Mouse (Mus musculus): Measurements from ENCODE around the gene Mrpl12. TPM values are rescaled to one million over a fixed set of nuclear protein-coding genes. Genes with fewer than 3 reads are reported as not detected.

The Mrpl12 gene
- polyA plus RNA-seq, 1 experiment: 119 TPM

DNA sequence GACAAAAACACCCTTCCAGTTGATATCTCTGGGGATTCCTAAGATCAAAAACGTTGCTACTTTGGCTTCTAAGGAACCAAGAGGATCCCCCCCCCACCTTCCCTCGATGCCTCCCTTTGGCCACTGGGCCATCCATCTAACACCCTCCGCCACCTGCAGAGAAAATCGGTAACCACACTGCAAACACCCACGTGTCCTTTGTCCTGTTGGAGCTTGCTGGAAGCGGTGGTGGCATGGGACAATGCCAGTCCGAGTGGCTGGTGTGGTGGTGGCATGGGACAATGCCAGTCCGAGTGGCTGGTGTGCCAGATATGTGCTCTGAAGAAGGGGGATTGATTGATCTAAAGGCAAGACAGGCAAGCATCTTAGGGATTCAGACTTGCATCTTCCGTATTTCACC, 47.2 kb downstream of the Mrpl12 start:
- DNase-seq: no peak
- WGBS: 21% methylated on average over 9 of the region's 9 CpGs
- Histone ChIP-seq H3K4me1 (ENCODE audit: control insufficient read depth, insufficient read depth, low read length) (peaks cover 6% of the 10 kb centered on the region), H3K4me3 (replicated peaks; ENCODE audit: insufficient read depth, low read depth, low read length) (no peak overlapping the region), H3K27me3 (ENCODE audit: control insufficient read depth, insufficient read depth, low read length) (peaks cover 4% of the 10 kb centered on the region; the same call in 1 of the 2 replicates), H3K27ac (ENCODE audit: insufficient read depth, low read length) (no peak overlapping the region)
- no peak for TF ChIP-seq CTCF (IDR thresholded peaks at IDR 0.05; ENCODE audit: borderline replicate concordance, insufficient read depth, low read depth, low read length)
- no peak for TF ChIP-seq POLR2A (IDR thresholded peaks at IDR 0.05; ENCODE audit: borderline replicate concordance, insufficient read depth, low read length)

DNA sequence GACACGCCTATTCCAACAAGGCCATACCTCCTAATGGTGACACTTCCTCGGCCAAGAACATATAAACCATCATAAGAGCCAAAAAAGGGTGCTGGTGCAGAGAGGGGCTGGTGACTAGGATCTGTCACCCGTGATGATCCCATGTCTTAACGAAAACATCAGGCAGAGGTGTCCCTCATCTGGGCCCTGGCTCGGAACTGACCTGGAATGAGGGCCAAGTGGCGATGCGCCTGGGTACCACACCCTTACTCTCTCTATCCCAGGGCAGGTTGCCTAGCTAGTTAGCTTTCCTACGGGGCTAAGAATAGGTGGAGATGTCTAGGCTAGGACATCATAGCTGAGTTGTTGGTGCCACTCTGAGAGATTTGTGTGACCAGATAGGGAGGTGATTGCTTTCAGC, 49.7 kb downstream of the Mrpl12 start:
- DNase-seq: no peak
- no peak overlapping the region for H3K27ac ChIP-seq (ENCODE audit: insufficient read depth, low read length)
- no peak overlapping the region for H3K4me3 ChIP-seq (replicated peaks; ENCODE audit: insufficient read depth, low read depth, low read length)
- TF ChIP-seq CTCF (IDR thresholded peaks at IDR 0.05; ENCODE audit: borderline replicate concordance, insufficient read depth, low read depth, low read length): no peak
- TF ChIP-seq POLR2A (IDR thresholded peaks at IDR 0.05; ENCODE audit: borderline replicate concordance, insufficient read depth, low read length): no peak
- 92% methylated on average over 8 of the region's 8 CpGs for WGBS
- peaks cover 4% of the 10 kb centered on the region; the same call in 1 of the 2 replicates for H3K27me3 ChIP-seq (ENCODE audit: control insufficient read depth, insufficient read depth, low read length)
- peaks cover 19% of the 10 kb centered on the region for H3K4me1 ChIP-seq (ENCODE audit: control insufficient read depth, insufficient read depth, low read length)

DNA sequence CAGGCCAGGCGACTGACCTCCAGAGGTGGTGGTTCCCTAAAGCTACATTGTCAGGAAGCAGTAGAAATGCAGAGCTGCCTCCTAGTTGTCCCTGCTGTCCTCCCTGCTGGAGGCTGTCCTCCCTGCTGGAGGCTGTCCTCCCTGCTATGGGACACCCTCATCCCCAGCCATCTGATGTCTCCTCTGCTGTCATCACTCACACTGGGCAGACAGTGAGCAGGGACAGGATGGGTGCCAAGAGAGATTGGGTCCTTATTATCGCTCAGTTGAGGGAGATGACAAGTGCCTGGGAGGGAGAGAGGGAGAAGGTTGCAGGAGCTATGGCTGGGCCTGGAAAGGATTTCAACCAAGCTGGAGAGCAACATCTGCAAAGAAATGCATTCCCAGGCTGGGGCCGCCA, 50.7 kb downstream of the Mrpl12 start:
- TF ChIP-seq POLR2A (IDR thresholded peaks at IDR 0.05; ENCODE audit: borderline replicate concordance, insufficient read depth, low read length): no peak
- no peak for TF ChIP-seq CTCF (IDR thresholded peaks at IDR 0.05; ENCODE audit: borderline replicate concordance, insufficient read depth, low read depth, low read length)
- Histone ChIP-seq H3K4me1 (ENCODE audit: control insufficient read depth, insufficient read depth, low read length) (peaks cover 29% of the 10 kb centered on the region), H3K4me3 (replicated peaks; ENCODE audit: insufficient read depth, low read depth, low read length) (no peak overlapping the region), H3K27me3 (ENCODE audit: control insufficient read depth, insufficient read depth, low read length) (peaks cover 4% of the 10 kb centered on the region; the same call in 1 of the 2 replicates), H3K27ac (ENCODE audit: insufficient read depth, low read length) (no peak overlapping the region)
- 79% methylated on average over 3 of the region's 3 CpGs for WGBS
- DNase-seq: no peak

DNA sequence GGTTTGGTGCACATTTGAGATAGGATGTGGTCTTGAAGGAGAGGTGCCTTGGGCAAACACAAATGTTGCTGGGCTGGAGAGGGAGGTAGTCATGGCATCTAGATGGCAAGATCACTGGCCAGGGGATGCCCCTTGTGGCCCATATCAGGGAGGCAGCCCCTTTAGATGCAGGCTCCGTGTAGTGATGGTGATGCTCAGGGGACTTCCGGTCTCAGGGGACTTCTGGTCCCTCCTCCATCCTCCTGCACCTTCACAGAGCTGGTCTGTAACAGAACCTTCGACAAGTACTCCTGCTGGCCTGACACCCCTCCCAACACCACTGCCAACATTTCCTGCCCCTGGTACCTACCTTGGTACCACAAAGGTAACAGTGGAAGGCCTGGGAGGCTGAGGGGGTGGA, 51.4 kb downstream of the Mrpl12 start:
- no peak overlapping the region for H3K4me3 ChIP-seq (replicated peaks; ENCODE audit: insufficient read depth, low read depth, low read length)
- H3K27me3 ChIP-seq (ENCODE audit: control insufficient read depth, insufficient read depth, low read length): no peaks in the 10 kb centered on the region; the same call in 1 of the 2 replicates
- no peak for TF ChIP-seq POLR2A (IDR thresholded peaks at IDR 0.05; ENCODE audit: borderline replicate concordance, insufficient read depth, low read length)
- H3K4me1 ChIP-seq (ENCODE audit: control insufficient read depth, insufficient read depth, low read length): peaks cover 30% of the 10 kb centered on the region
- no peak for DNase-seq
- 83% methylated on average over 3 of the region's 3 CpGs for WGBS
- H3K27ac ChIP-seq (ENCODE audit: insufficient read depth, low read length): no peak overlapping the region

DNA sequence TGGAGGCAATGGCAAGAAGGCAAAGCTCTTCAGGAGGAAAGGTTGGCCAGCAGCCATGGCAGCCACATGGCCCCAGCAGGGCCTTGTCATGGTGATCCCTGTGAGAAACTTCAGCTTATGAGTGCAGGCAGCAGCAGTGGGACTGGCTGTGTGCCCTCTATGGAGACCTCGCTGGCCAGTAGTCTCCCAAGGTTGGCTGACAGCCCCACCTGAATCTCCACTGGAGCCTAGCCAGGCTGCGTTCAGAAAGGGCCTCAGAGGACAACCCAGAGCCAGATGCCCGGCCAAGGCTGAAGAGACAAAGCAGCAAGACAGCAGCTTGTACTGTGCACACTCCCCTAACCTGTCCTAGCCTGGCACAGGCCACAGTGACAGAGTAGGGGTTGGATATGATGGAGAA, 54.1 kb downstream of the Mrpl12 start:
- peak; percentile 86 to 90 for DNase-seq
- Histone ChIP-seq H3K27me3 (ENCODE audit: control insufficient read depth, insufficient read depth, low read length) (no peaks in the 10 kb centered on the region), H3K4me3 (replicated peaks; ENCODE audit: insufficient read depth, low read depth, low read length) (no peak overlapping the region), H3K4me1 (ENCODE audit: control insufficient read depth, insufficient read depth, low read length) (peaks cover 26% of the 10 kb centered on the region), H3K27ac (ENCODE audit: insufficient read depth, low read length) (no peak overlapping the region)
- 5% methylated on average over 3 of the region's 3 CpGs for WGBS
- TF ChIP-seq POLR2A (IDR thresholded peaks at IDR 0.05; ENCODE audit: borderline replicate concordance, insufficient read depth, low read length) (no peak), CTCF (IDR thresholded peaks at IDR 0.05; ENCODE audit: borderline replicate concordance, insufficient read depth, low read depth, low read length) (no peak)

Other genes with a start within 250 kb of the Mrpl12 start
- gene Actg1, start 136.1 kb upstream of the Mrpl12 start, polyA plus RNA-seq (2012; rRNA removed): 834 and 845 TPM in 2 replicates
- 0.29 TPM in 1 of 2 replicates, not detected in the other for gene Fscn2, start 123.1 kb upstream of the Mrpl12 start, polyA plus RNA-seq (2012; rRNA removed)
- 34.4 and 34.8 TPM in 2 replicates for gene Faap100, start 105.8 kb upstream of the Mrpl12 start, polyA plus RNA-seq (2012; rRNA removed)
- 54.2 and 56.3 TPM in 2 replicates for gene Nploc4, start 46.9 kb upstream of the Mrpl12 start, polyA plus RNA-seq (2012; rRNA removed)
- 0.05 and 0.06 TPM in 2 replicates for gene Tspan10, start 42.0 kb upstream of the Mrpl12 start, polyA plus RNA-seq (2012; rRNA removed)
- 1.5 and 1.6 TPM in 2 replicates for gene Pde6g, start 31.1 kb upstream of the Mrpl12 start, polyA plus RNA-seq (2012; rRNA removed)
- 15.5 and 20.0 TPM in 2 replicates for gene Oxld1, start 26.5 kb upstream of the Mrpl12 start, polyA plus RNA-seq (2012; rRNA removed)
- gene Ccdc137, start 26.5 kb upstream of the Mrpl12 start, polyA plus RNA-seq (2012; rRNA removed): 27.3 and 28.3 TPM in 2 replicates
- 42.7 and 56.5 TPM in 2 replicates for gene Arl16, start 17.0 kb upstream of the Mrpl12 start, polyA plus RNA-seq (2012; rRNA removed)
- gene Slc25a10, start 7.2 kb downstream of the Mrpl12 start, polyA plus RNA-seq (2012; rRNA removed): 38.9 and 39.3 TPM in 2 replicates
- 1.8 and 2.1 TPM in 2 replicates for gene Gcgr, start 46.1 kb downstream of the Mrpl12 start, polyA plus RNA-seq (2012; rRNA removed)
- gene Mcrip1, start 65.1 kb downstream of the Mrpl12 start, polyA plus RNA-seq (2012; rRNA removed): 159 and 168 TPM in 2 replicates
- not detected in 2 replicates for gene Ppp1r27, start 66.5 kb downstream of the Mrpl12 start, polyA plus RNA-seq (2012; rRNA removed)
- gene P4hb, start 88.6 kb downstream of the Mrpl12 start, polyA plus RNA-seq (2012; rRNA removed): 98.4 and 105 TPM in 2 replicates
- 288 and 305 TPM in 2 replicates for gene Arhgdia, start 97.0 kb downstream of the Mrpl12 start, polyA plus RNA-seq (2012; rRNA removed)
- 42.6 and 51.8 TPM in 2 replicates for gene Alyref, start 113.8 kb downstream of the Mrpl12 start, polyA plus RNA-seq (2012; rRNA removed)
- 168 and 178 TPM in 2 replicates for gene Anapc11, start 113.8 kb downstream of the Mrpl12 start, polyA plus RNA-seq (2012; rRNA removed)
- gene Npb, start 123.9 kb downstream of the Mrpl12 start, polyA plus RNA-seq (2012; rRNA removed): 4.7 and 5.6 TPM in 2 replicates
- 401 and 403 TPM in 2 replicates for gene Pcyt2, start 133.3 kb downstream of the Mrpl12 start, polyA plus RNA-seq (2012; rRNA removed)
- 76.9 and 80.5 TPM in 2 replicates for gene Sirt7, start 140.6 kb downstream of the Mrpl12 start, polyA plus RNA-seq (2012; rRNA removed)
- gene Mafg, start 149.0 kb downstream of the Mrpl12 start, polyA plus RNA-seq (2012; rRNA removed): 60.5 and 65.3 TPM in 2 replicates
- 2.1 and 2.3 TPM in 2 replicates for gene Pycr1, start 159.2 kb downstream of the Mrpl12 start, polyA plus RNA-seq (2012; rRNA removed)
- gene Myadml2, start 163.5 kb downstream of the Mrpl12 start, polyA plus RNA-seq (2012; rRNA removed): 3.3 and 4.5 TPM in 2 replicates
- 5.9 TPM in 2 replicates for gene Notum, start 176.6 kb downstream of the Mrpl12 start, polyA plus RNA-seq (2012; rRNA removed)
- gene Aspscr1, start 188.4 kb downstream of the Mrpl12 start, polyA plus RNA-seq (2012; rRNA removed): 56.1 and 59.4 TPM in 2 replicates
- 40.1 and 43.0 TPM in 2 replicates for gene Cenpx, start 229.1 kb downstream of the Mrpl12 start, polyA plus RNA-seq (2012; rRNA removed)
- gene Lrrc45, start 229.3 kb downstream of the Mrpl12 start, polyA plus RNA-seq (2012; rRNA removed): 86.6 and 96.0 TPM in 2 replicates
- gene Rac3, start 236.9 kb downstream of the Mrpl12 start, polyA plus RNA-seq (2012; rRNA removed): 66.1 and 67.0 TPM in 2 replicates
- 36.4 and 36.5 TPM in 2 replicates for gene Dcxr, start 242.7 kb downstream of the Mrpl12 start, polyA plus RNA-seq (2012; rRNA removed)
- 1.9 and 3.1 TPM in 2 replicates for gene Cbr2, start 247.5 kb downstream of the Mrpl12 start, polyA plus RNA-seq (2012; rRNA removed)

Data from cerebellum, adult 2 months (tissue).